Mouse (Mus musculus) kidney, embryonic 15.5 days (tissue): ENCODE results near the gene Zzef1. TPM values are rescaled to one million over a fixed set of nuclear protein-coding genes. Genes with fewer than 3 reads are reported as not detected.

Experiments used
- ATAC-seq: fragments of 200-750 bp; cut with Nextera tagmentation; replicated peaks from 2 replicates; pipeline ENCODE4 v1.8.0; 2017; ENCODE audit warnings: moderate TSS enrichment; ENCODE audit not compliant: low FRiP score
- H3K27ac ChIP-seq: fragments of 300-500 bp; sonication (generic); 2 replicates; pipeline ENCODE4 v1.5.1; 2015; ENCODE audit warnings: mild to moderate bottlenecking, inconsistent platforms
- H3K27me3 ChIP-seq: fragments of 300-500 bp; sonication (generic); 2 replicates; pipeline ENCODE4 v1.6.1; 2015; ENCODE audit warnings: inconsistent platforms
- H3K36me3 ChIP-seq: fragments of 300-500 bp; sonication (generic); 2 replicates; pipeline ENCODE4 v1.6.1; 2015; ENCODE audit warnings: inconsistent platforms
- H3K4me1 ChIP-seq: fragments of 300-500 bp; sonication (generic); 2 replicates; pipeline ENCODE4 v1.6.1; 2015; ENCODE audit warnings: inconsistent platforms
- H3K4me2 ChIP-seq: fragments of 300-500 bp; sonication (generic); 2 replicates; pipeline ENCODE4 v1.6.1; 2015; ENCODE audit warnings: moderate library complexity, mild to moderate bottlenecking, inconsistent platforms
- H3K4me3 ChIP-seq: fragments of 300-500 bp; sonication (generic); replicated peaks from 2 replicates; pipeline ENCODE4 v1.5.1; 2015; ENCODE audit warnings: mild to moderate bottlenecking, inconsistent platforms
- H3K9ac ChIP-seq: fragments of 300-500 bp; sonication (generic); 2 replicates; pipeline ENCODE4 v1.6.1; 2015; ENCODE audit warnings: mild to moderate bottlenecking, inconsistent platforms
- H3K9me3 ChIP-seq: fragments of 300-500 bp; sonication (generic); replicated peaks from 2 replicates; pipeline ENCODE4 v1.6.1; 2016; ENCODE audit warnings: inconsistent platforms
- WGBS: fragments of 180-500 bp; shearing (Covaris S2); methylation state at CpG from one replicate; pipeline ENCODE4 v1.1.7; 2015; ENCODE audit warnings: mixed read lengths; 5-methylcytosine and 5-hydroxymethylcytosine counted together
- polyA plus RNA-seq: library from polyadenylated mRNA; unstranded; fragments of >200 nt; fragmentation: Nextera tagmentation; extraction: Ambion mirVana; gene quantifications from 2 replicates; pipeline ENCODE4 v1.2.1, GENCODE M21; 2015

Zzef1 gene
- polyA plus RNA-seq, 1 experiment from 2014 or later, result 8.9 TPM

- ATAC-seq, result no peak
- Histone ChIP-seq H3K27me3 (no peaks in the 10 kb centered on the region), H3K4me2 (no peak overlapping the region), H3K36me3 (no peaks in the 10 kb centered on the region), H3K27ac (no peak overlapping the region), H3K4me3 (no peak overlapping the region), H3K9ac (no peak overlapping the region), H3K9me3 (no peaks in the 10 kb centered on the region), H3K4me1 (no peaks in the 10 kb centered on the region)
- WGBS, result 79% methylated on average over 4 of the region's 4 CpGs
Observed at GRCm38 (mm10) chr11:72807992-72808391, 12.0 kb downstream of the Zzef1 start.

GRCm38 (mm10) chr11:72813687-72814086, 17.7 kb downstream of the Zzef1 start:
- 95% methylated on average over 5 of the region's 5 CpGs for WGBS
- no peak overlapping the region for H3K4me3 ChIP-seq
- no peak overlapping the region for H3K27ac ChIP-seq
- no peaks in the 10 kb centered on the region for H3K4me1 ChIP-seq
- no peak for ATAC-seq
- H3K9ac ChIP-seq, result no peak overlapping the region
- peaks cover 6% of the 10 kb centered on the region for H3K36me3 ChIP-seq
- no peak overlapping the region for H3K4me2 ChIP-seq
- H3K27me3 ChIP-seq, result no peaks in the 10 kb centered on the region
- no peaks in the 10 kb centered on the region for H3K9me3 ChIP-seq

DNA sequence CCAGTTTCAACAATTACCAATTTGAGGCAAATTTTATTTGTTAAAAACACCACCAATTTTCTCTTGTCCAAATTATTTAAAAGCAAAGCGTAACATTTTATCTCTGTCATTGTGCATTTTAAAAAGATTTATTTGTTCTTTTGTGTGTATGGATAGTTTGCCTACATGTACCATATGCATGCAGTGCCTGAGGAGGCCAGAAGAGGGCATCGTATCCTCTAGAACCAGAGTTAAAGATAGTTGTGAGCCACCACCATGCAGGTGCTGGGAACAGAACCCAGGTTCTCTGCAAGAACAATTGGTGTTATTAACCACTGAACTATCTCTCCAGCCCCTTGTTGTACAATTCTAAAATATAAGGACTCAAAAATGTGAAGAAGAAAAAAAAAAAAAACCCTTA, 18.2 kb downstream of the Zzef1 start:
- 78% methylated on average over 2 of the region's 2 CpGs for WGBS
- H3K4me2 ChIP-seq, result no peak overlapping the region
- no peak overlapping the region for H3K9ac ChIP-seq
- H3K36me3 ChIP-seq, result peaks cover 11% of the 10 kb centered on the region
- no peak overlapping the region for H3K4me3 ChIP-seq
- H3K27ac ChIP-seq, result no peak overlapping the region
- no peaks in the 10 kb centered on the region for H3K27me3 ChIP-seq
- H3K4me1 ChIP-seq, result no peaks in the 10 kb centered on the region
- H3K9me3 ChIP-seq, result no peaks in the 10 kb centered on the region
- ATAC-seq, result no peak

GRCm38 (mm10) chr11:72816859-72817258, 20.8 kb downstream of the Zzef1 start:
- Histone ChIP-seq H3K4me3 (no peak overlapping the region), H3K9me3 (no peaks in the 10 kb centered on the region), H3K27ac (no peak overlapping the region), H3K36me3 (peaks cover 31% of the 10 kb centered on the region), H3K9ac (no peak overlapping the region), H3K4me2 (no peak overlapping the region), H3K27me3 (no peaks in the 10 kb centered on the region), H3K4me1 (no peaks in the 10 kb centered on the region)
- ATAC-seq, result no peak
- 90% methylated on average over 1 of the region's 1 CpGs for WGBS

- Histone ChIP-seq H3K4me1 (no peaks in the 10 kb centered on the region), H3K4me3 (no peak overlapping the region), H3K9me3 (no peaks in the 10 kb centered on the region), H3K27me3 (no peaks in the 10 kb centered on the region), H3K27ac (no peak overlapping the region), H3K4me2 (no peak overlapping the region), H3K9ac (no peak overlapping the region), H3K36me3 (peaks cover 41% of the 10 kb centered on the region)
- ATAC-seq, result no peak
- WGBS, result 86% methylated on average over 7 of the region's 7 CpGs
Observed at GRCm38 (mm10) chr11:72818067-72818466, 22.0 kb downstream of the Zzef1 start.

- Histone ChIP-seq H3K9me3 (no peaks in the 10 kb centered on the region), H3K9ac (no peak overlapping the region), H3K27ac (no peak overlapping the region), H3K4me1 (no peaks in the 10 kb centered on the region), H3K4me2 (no peak overlapping the region), H3K27me3 (no peaks in the 10 kb centered on the region), H3K4me3 (no peak overlapping the region), H3K36me3 (peaks cover 65% of the 10 kb centered on the region)
- 89% methylated on average over 7 of the region's 7 CpGs for WGBS
- ATAC-seq, result no peak
Observed at GRCm38 (mm10) chr11:72821041-72821440, 25.0 kb downstream of the Zzef1 start.

- Histone ChIP-seq H3K9me3 (no peaks in the 10 kb centered on the region), H3K27ac (no peak overlapping the region), H3K9ac (no peak overlapping the region), H3K4me3 (no peak overlapping the region), H3K27me3 (no peaks in the 10 kb centered on the region), H3K4me2 (no peak overlapping the region), H3K36me3 (peaks cover 81% of the 10 kb centered on the region), H3K4me1 (no peaks in the 10 kb centered on the region)
- 86% methylated on average over 3 of the region's 3 CpGs for WGBS
- ATAC-seq, result no peak
Observed at GRCm38 (mm10) chr11:72829869-72830268, 33.8 kb downstream of the Zzef1 start.

DNA sequence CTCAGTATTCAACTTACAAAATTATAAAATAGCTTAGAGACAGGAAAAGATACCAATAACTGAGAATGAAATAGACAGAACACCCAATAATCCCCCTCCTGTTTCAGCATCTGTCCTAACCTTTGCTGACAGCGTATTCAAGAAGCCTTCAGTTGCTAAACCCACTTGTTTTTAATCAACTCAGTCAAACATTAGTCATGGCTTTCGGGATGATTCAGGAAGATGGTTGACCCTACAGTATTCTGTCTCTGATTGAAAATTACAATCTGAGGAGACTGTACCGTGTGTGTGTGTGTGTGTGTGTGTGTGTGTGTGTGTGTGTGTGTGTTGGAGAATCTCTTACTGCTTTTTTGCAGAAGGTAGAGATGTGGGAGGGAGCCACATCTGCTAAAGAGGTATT, 46.7 kb downstream of the Zzef1 start:
- 80% methylated on average over 3 of the region's 3 CpGs for WGBS
- ATAC-seq, result no peak
- Histone ChIP-seq H3K4me2 (no peak overlapping the region), H3K9ac (no peak overlapping the region), H3K4me1 (no peaks in the 10 kb centered on the region), H3K9me3 (no peaks in the 10 kb centered on the region), H3K27me3 (no peaks in the 10 kb centered on the region), H3K4me3 (no peak overlapping the region), H3K27ac (no peak overlapping the region), H3K36me3 (peaks cover 50% of the 10 kb centered on the region)

- Histone ChIP-seq H3K27ac (no peak overlapping the region), H3K27me3 (no peaks in the 10 kb centered on the region), H3K4me2 (no peak overlapping the region), H3K4me1 (no peaks in the 10 kb centered on the region), H3K36me3 (peaks cover 57% of the 10 kb centered on the region), H3K9ac (no peak overlapping the region), H3K4me3 (no peak overlapping the region), H3K9me3 (no peaks in the 10 kb centered on the region)
- ATAC-seq, result no peak
Observed at GRCm38 (mm10) chr11:72843576-72843975, 47.5 kb downstream of the Zzef1 start.

- Histone ChIP-seq H3K4me2 (no peak overlapping the region), H3K36me3 (peaks cover 58% of the 10 kb centered on the region), H3K27ac (no peak overlapping the region), H3K9ac (no peak overlapping the region), H3K27me3 (no peaks in the 10 kb centered on the region), H3K4me1 (no peaks in the 10 kb centered on the region), H3K4me3 (no peak overlapping the region), H3K9me3 (no peaks in the 10 kb centered on the region)
- ATAC-seq, result no peak
- 92% methylated on average over 2 of the region's 2 CpGs for WGBS
Observed at GRCm38 (mm10) chr11:72845526-72845925, 49.5 kb downstream of the Zzef1 start.

GRCm38 (mm10) chr11:72846685-72847084, 50.7 kb downstream of the Zzef1 start:
- Histone ChIP-seq H3K36me3 (peaks cover 66% of the 10 kb centered on the region), H3K4me2 (no peak overlapping the region), H3K27me3 (no peaks in the 10 kb centered on the region), H3K9me3 (no peaks in the 10 kb centered on the region), H3K27ac (no peak overlapping the region), H3K4me1 (no peaks in the 10 kb centered on the region), H3K4me3 (no peak overlapping the region), H3K9ac (no peak overlapping the region)
- ATAC-seq, result no peak

DNA sequence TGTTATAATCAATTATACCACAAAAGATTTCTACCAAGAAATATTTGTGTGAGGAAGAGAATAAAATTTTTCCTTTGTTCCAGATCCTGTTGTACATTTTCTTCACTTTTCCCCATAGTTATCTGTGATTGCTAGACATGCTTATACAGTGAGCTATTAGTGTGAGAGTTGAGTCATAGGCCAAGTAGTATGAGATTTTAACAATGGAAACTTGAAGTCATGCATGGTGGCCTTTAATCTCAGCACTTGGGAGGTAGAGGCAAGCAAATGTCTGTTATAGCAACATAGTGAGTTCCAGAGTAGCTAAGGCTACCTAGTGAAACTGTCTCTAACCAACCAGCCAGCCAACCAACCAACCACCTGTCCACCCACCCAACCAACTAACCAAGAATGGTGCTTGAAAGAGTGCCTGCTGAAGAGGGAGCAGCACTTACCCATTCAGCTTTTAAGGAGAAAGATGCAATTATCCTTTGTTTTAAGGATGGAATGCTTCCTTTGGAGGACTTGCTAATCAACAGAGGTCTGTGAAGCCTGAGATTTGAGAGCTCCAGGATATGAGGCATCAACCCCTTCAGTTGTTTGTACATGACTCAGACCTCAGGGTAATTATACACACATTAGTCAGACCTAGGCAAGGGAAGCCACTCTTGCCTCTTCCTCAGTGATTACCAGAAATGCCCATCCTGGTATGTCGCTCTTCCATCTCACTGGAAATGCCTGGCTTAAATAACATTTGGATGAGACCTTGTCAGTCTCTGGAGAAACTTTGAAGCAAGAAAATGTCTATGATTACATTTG, 52.0 kb downstream of the Zzef1 start:
- no peak overlapping the region for H3K4me3 ChIP-seq
- no peak overlapping the region for H3K4me2 ChIP-seq
- no peaks in the 10 kb centered on the region for H3K9me3 ChIP-seq
- H3K27me3 ChIP-seq, result no peaks in the 10 kb centered on the region
- no peak overlapping the region for H3K9ac ChIP-seq
- H3K27ac ChIP-seq, result no peak overlapping the region
- no peak for ATAC-seq
- peaks cover 71% of the 10 kb centered on the region for H3K36me3 ChIP-seq
- WGBS, result 90% methylated on average over 1 of the region's 1 CpGs
- H3K4me1 ChIP-seq, result no peaks in the 10 kb centered on the region
